Comparison of ENCODE assay signal across 9 mouse cellular contexts in the genomic region with DNA sequence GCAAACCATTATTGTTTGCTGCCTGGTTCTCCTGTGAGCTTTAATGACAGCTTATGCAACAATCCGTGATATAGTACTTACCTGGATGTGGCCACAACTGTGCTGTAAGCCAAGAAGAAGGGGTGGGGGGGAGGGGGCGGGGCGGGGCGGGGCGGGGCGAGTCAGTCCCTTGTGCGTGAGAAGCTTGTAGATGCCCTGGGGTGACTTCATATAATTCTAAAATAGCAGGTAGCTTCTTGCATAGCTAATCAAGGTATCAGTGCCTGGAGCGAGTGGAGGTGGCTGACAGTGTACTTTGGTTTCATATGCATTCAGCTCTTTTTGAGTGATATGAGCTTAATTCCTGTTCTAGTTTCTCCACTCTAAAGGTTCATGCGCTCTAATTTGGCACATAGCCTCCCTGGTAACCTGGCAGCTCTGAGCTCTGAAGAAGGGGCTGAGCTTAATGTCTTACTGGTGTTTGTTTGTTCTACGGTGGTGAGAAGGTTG.
DNase-seq lines count a peak whose midpoint lies in the region; ATAC-seq lines count a peak whose summit lies in the region.
"Had no signal": no experiment of that assay in that cellular context is flagged by ENCODE, and none has a peak within 500 bp of the region (broad histone marks: within the 10 kb centered on the region; RNA-seq: fewer than 3 reads in every experiment).

No protein-coding gene starts in this region.

- H3K36me3 ChIP-seq in hindbrain, embryonic 14.5 days (replicated peaks; ENCODE audit: control insufficient read depth, insufficient read depth): no peaks in the 10 kb centered on the region
- H3K36me3 ChIP-seq in hindbrain, embryonic 11.5 days (ENCODE audit: control insufficient read depth, insufficient read depth, low read length): no peaks in the 10 kb centered on the region
- H3K36me3 ChIP-seq in limb, embryonic 13.5 days: no peaks in the 10 kb centered on the region

- H3K9ac ChIP-seq in hindbrain, embryonic 14.5 days: no peak overlapping the region
- no peak overlapping the region for H3K9ac ChIP-seq in hindbrain, embryonic 11.5 days (ENCODE audit: low read depth, low read length)
- no peak overlapping the region for H3K9ac ChIP-seq in limb, embryonic 13.5 days

- no peaks in the 10 kb centered on the region for H3K9me3 ChIP-seq in hindbrain, embryonic 14.5 days (ENCODE audit: control insufficient read depth, low read length)
- H3K9me3 ChIP-seq in hindbrain, embryonic 11.5 days (ENCODE audit: control insufficient read depth, low read length): no peaks in the 10 kb centered on the region
- H3K9me3 ChIP-seq in limb, embryonic 13.5 days: no peaks in the 10 kb centered on the region

- ATAC-seq in hindbrain, embryonic 14.5 days (ENCODE audit: low FRiP score): 0 out of 2 replicates have a peak, but pooled peaks have one; percentile 34
- ATAC-seq in hindbrain, embryonic 11.5 days (ENCODE audit: low FRiP score): no peak
- ATAC-seq in limb, embryonic 13.5 days (ENCODE audit: low FRiP score, low read depth): peak; percentile 26
- no peak for ATAC-seq in megakaryocyte-erythroid progenitor cell, adult 5-6 weeks (replicated peaks; ENCODE audit: low FRiP score, low TSS enrichment, poor library complexity, severe bottlenecking)

- 38% methylated on average over 10 of the region's 10 CpGs for WGBS in hindbrain, embryonic 14.5 days
- 33% methylated on average over 10 of the region's 10 CpGs for WGBS in hindbrain, embryonic 11.5 days
- WGBS in limb, embryonic 13.5 days: 23% methylated on average over 10 of the region's 10 CpGs

- H3K4me2 ChIP-seq in hindbrain, embryonic 14.5 days (replicated peaks): no peak overlapping the region
- no peak overlapping the region for H3K4me2 ChIP-seq in hindbrain, embryonic 11.5 days (replicated peaks; ENCODE audit: low read depth, low read length)
- peak overlapping the region; percentile 51 for H3K4me2 ChIP-seq in limb, embryonic 13.5 days (replicated peaks)

- H3K27ac ChIP-seq in hindbrain, embryonic 14.5 days: no peak overlapping the region
- H3K27ac ChIP-seq in hindbrain, embryonic 11.5 days (ENCODE audit: low read depth, low read length): no peak overlapping the region
- H3K27ac ChIP-seq in limb, embryonic 13.5 days: no peak overlapping the region; the same call in 1 of the 2 replicates

- no peak overlapping the region for H3K4me3 ChIP-seq in hindbrain, embryonic 14.5 days (replicated peaks; ENCODE audit: low read length)
- no peak overlapping the region for H3K4me3 ChIP-seq in hindbrain, embryonic 11.5 days (ENCODE audit: low read depth, low read length)
- no peak overlapping the region for H3K4me3 ChIP-seq in limb, embryonic 13.5 days
- H3K4me3 ChIP-seq: erythroblast, embryonic 14.5 days had no signal

- H3K4me1 ChIP-seq in hindbrain, embryonic 14.5 days (replicated peaks; ENCODE audit: control insufficient read depth, insufficient read depth, low read length): no peaks in the 10 kb centered on the region; the same call in 1 of the 2 replicates
- H3K4me1 ChIP-seq in hindbrain, embryonic 11.5 days (replicated peaks; ENCODE audit: control insufficient read depth, insufficient read depth, low read length): no peaks in the 10 kb centered on the region
- peaks cover 27% of the 10 kb centered on the region for H3K4me1 ChIP-seq in limb, embryonic 13.5 days

- H3K27me3 ChIP-seq in hindbrain, embryonic 14.5 days (ENCODE audit: control insufficient read depth, insufficient read depth, low read length): no peaks in the 10 kb centered on the region
- H3K27me3 ChIP-seq in hindbrain, embryonic 11.5 days (ENCODE audit: control insufficient read depth, insufficient read depth, low read length): no peaks in the 10 kb centered on the region
- no peaks in the 10 kb centered on the region for H3K27me3 ChIP-seq in limb, embryonic 13.5 days

- DNase-seq in hindbrain, embryonic 14.5 days (ENCODE audit: low spot score): no peak
- DNase-seq in hindbrain, embryonic 11.5 days (ENCODE audit: low spot score): no peak
- DNase-seq in right cerebral cortex, adult 2 months (ENCODE audit: low spot score in 2 of 2): peak; percentile 11 to 25
- DNase-seq in right cerebral cortex, postnatal 4 days: no peak
- DNase-seq in cerebellum, adult 8-10 months: no peak
- no peak for DNase-seq in embryo, embryonic 10.5 days (ENCODE audit: low spot score)

Comparison
In these comparisons a context has a peak if more than half of its experiments do, and no peak if none do; other contexts are left out.
1. ATAC-seq: peak in hindbrain, embryonic 14.5 days (single experiment) and limb, embryonic 13.5 days (single experiment); none in hindbrain, embryonic 11.5 days (single experiment) and megakaryocyte-erythroid progenitor cell, adult 5-6 weeks (single experiment).
2. DNase-seq: peak in right cerebral cortex, adult 2 months (2 of 2); none in hindbrain, embryonic 14.5 days (single experiment), hindbrain, embryonic 11.5 days (single experiment), right cerebral cortex, postnatal 4 days (single experiment), cerebellum, adult 8-10 months (single experiment) and embryo, embryonic 10.5 days (single experiment).